Mouse (Mus musculus): ENCODE results near the gene Iqcc.

DNA sequence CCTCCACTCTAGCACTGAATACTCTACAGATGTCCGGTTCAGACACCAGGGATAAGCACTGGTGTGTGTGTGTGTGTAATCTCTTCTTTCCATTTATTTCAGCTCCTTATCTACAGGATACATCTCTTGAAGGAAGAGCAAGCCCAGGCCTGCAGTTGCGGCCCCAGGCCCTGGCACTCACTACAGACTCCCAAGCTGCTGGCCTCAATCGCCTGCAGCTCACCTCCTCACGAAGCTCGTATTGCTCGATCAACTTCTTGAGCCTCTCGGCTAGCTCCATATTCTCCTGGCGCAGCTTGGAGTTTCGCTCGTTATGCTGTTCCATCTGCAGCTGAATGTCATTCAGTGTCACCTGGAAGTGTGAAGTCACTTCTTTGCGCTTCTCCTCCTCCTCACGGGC is 13.0 kb upstream of the Iqcc start:
- TF ChIP-seq POLR2A (IDR thresholded peaks at IDR 0.05; ENCODE audit: borderline replicate concordance, extremely low read depth, low read depth, low read length): no peak
- no peak for TF ChIP-seq CTCF (IDR thresholded peaks at IDR 0.05; ENCODE audit: insufficient read depth, low read length)

Measured in lung, adult 2 months (tissue).